Mouse (Mus musculus): Measurements from ENCODE around the gene Mymk. TPM values are rescaled to one million over a fixed set of nuclear protein-coding genes. Genes with fewer than 3 reads are reported as not detected.
A peak's percentile ranks its signal among the peaks of the same experiment; 100 is the strongest.

The Mymk gene
- polyA plus RNA-seq, 2 experiments: not detected

GRCm38 (mm10) chr2:27021103-27021502 is 50.9 kb downstream of the Mymk start:
- Histone ChIP-seq H3K27ac (no peak overlapping the region), H3K4me2 (ENCODE audit: low read depth) (no peak overlapping the region), H3K9ac (replicated peaks) (no peak overlapping the region), H3K27me3 (ENCODE audit: control insufficient read depth, insufficient read depth, low read length) (no peaks in the 10 kb centered on the region), H3K4me3 (ENCODE audit: insufficient read depth in 1 of 2, low read depth in 2 of 2, low read length in 2 of 2) (no peak overlapping the region), H3K36me3 (replicated peaks; ENCODE audit: control insufficient read depth, insufficient read depth, low read depth) (no peaks in the 10 kb centered on the region), H3K4me1 (replicated peaks; ENCODE audit: control insufficient read depth in 2 of 2, insufficient read depth in 2 of 2, low read length in 1 of 2) (no peaks in the 10 kb centered on the region), H3K9me3 (ENCODE audit: control insufficient read depth, low read length) (no peaks in the 10 kb centered on the region)
- ATAC-seq (ENCODE audit: insufficient read depth) (no peak), DNase-seq (ENCODE audit: low read depth in 3 of 3, low spot score in 3 of 3) (no peak)
- no peak for TF ChIP-seq EP300 (IDR thresholded peaks at IDR 0.05; ENCODE audit: low read depth)
- no peak for TF ChIP-seq CTCF (IDR thresholded peaks at IDR 0.05; ENCODE audit: low read depth)
- 48% methylated on average over 1 of the region's 1 CpGs for WGBS (ENCODE audit: insufficient replicate concordance)

- H3K9me3 ChIP-seq (ENCODE audit: control insufficient read depth, low read length): no peaks in the 10 kb centered on the region
- H3K36me3 ChIP-seq (replicated peaks; ENCODE audit: control insufficient read depth, insufficient read depth, low read depth): no peaks in the 10 kb centered on the region; the same call in 1 of the 2 replicates
- H3K4me3 ChIP-seq (ENCODE audit: insufficient read depth in 1 of 2, low read depth in 2 of 2, low read length in 2 of 2): no peak overlapping the region
- no peak overlapping the region for H3K9ac ChIP-seq (replicated peaks)
- 73% methylated on average over 2 of the region's 2 CpGs for WGBS (ENCODE audit: insufficient replicate concordance)
- no peak overlapping the region for H3K27ac ChIP-seq
- TF ChIP-seq EP300 (IDR thresholded peaks at IDR 0.05; ENCODE audit: low read depth) (no peak), CTCF (IDR thresholded peaks at IDR 0.05; ENCODE audit: low read depth) (no peak)
- H3K4me1 ChIP-seq (replicated peaks; ENCODE audit: control insufficient read depth in 2 of 2, insufficient read depth in 2 of 2, low read length in 1 of 2): no peaks in the 10 kb centered on the region
- no peak for ATAC-seq (ENCODE audit: insufficient read depth)
- no peak overlapping the region for H3K4me2 ChIP-seq (ENCODE audit: low read depth)
- H3K27me3 ChIP-seq (ENCODE audit: control insufficient read depth, insufficient read depth, low read length): no peaks in the 10 kb centered on the region
- DNase-seq (ENCODE audit: low read depth in 3 of 3, low spot score in 3 of 3): no peak
Measured at GRCm38 (mm10) chr2:27019530-27019929, 52.4 kb downstream of the Mymk start.

- no peak overlapping the region for H3K9ac ChIP-seq (replicated peaks)
- H3K9me3 ChIP-seq (ENCODE audit: control insufficient read depth, low read length): no peaks in the 10 kb centered on the region
- no peak overlapping the region for H3K4me3 ChIP-seq (ENCODE audit: insufficient read depth in 1 of 2, low read depth in 2 of 2, low read length in 2 of 2)
- peak in 1 of 3 experiments; percentile 36 for DNase-seq (ENCODE audit: low read depth in 3 of 3, low spot score in 3 of 3)
- no peak overlapping the region for H3K27ac ChIP-seq
- no peak for ATAC-seq (ENCODE audit: insufficient read depth)
- H3K4me1 ChIP-seq (replicated peaks; ENCODE audit: control insufficient read depth in 2 of 2, insufficient read depth in 2 of 2, low read length in 1 of 2): no peaks in the 10 kb centered on the region
- peaks cover 4% of the 10 kb centered on the region; the same call in 1 of the 2 replicates for H3K36me3 ChIP-seq (replicated peaks; ENCODE audit: control insufficient read depth, insufficient read depth, low read depth)
- no peaks in the 10 kb centered on the region for H3K27me3 ChIP-seq (ENCODE audit: control insufficient read depth, insufficient read depth, low read length)
- 35% methylated on average over 5 of the region's 5 CpGs for WGBS (ENCODE audit: insufficient replicate concordance)
- TF ChIP-seq CTCF (IDR thresholded peaks at IDR 0.05; ENCODE audit: low read depth) (peak; percentile 97), EP300 (IDR thresholded peaks at IDR 0.05; ENCODE audit: low read depth) (no peak)
- no peak overlapping the region for H3K4me2 ChIP-seq (ENCODE audit: low read depth)
Measured at GRCm38 (mm10) chr2:27017802-27018201, 54.2 kb downstream of the Mymk start.

Other genes starting within 250 kb of the Mymk start
- gene Abo, start 207.2 kb downstream of the Mymk start, polyA plus RNA-seq (2012; rRNA removed): not detected in 2 replicates
- not detected in 2 replicates for gene Abo, start 207.2 kb downstream of the Mymk start, polyA plus RNA-seq (2014; fragmentation: Nextera tagmentation; extraction: Ambion mirVana)
- 6.2 and 10.6 TPM in 2 replicates for gene Surf6, start 169.3 kb downstream of the Mymk start, polyA plus RNA-seq (2012; rRNA removed)
- 6.3 and 7.1 TPM in 2 replicates for gene Surf6, start 169.3 kb downstream of the Mymk start, polyA plus RNA-seq (2014; fragmentation: Nextera tagmentation; extraction: Ambion mirVana)
- 13.7 and 15.1 TPM in 2 replicates for gene Med22, start 161.5 kb downstream of the Mymk start, polyA plus RNA-seq (2012; rRNA removed)
- 10.4 and 11.4 TPM in 2 replicates for gene Med22, start 161.5 kb downstream of the Mymk start, polyA plus RNA-seq (2014; fragmentation: Nextera tagmentation; extraction: Ambion mirVana)
- 909 and 1,309 TPM in 2 replicates for gene Rpl7a, start 161.4 kb downstream of the Mymk start, polyA plus RNA-seq (2012; rRNA removed)
- 501 and 504 TPM in 2 replicates for gene Rpl7a, start 161.4 kb downstream of the Mymk start, polyA plus RNA-seq (2014; fragmentation: Nextera tagmentation; extraction: Ambion mirVana)
- 21.0 and 27.2 TPM in 2 replicates for gene Surf2, start 155.8 kb downstream of the Mymk start, polyA plus RNA-seq (2012; rRNA removed)
- 20.0 and 21.7 TPM in 2 replicates for gene Surf2, start 155.8 kb downstream of the Mymk start, polyA plus RNA-seq (2014; fragmentation: Nextera tagmentation; extraction: Ambion mirVana)
- gene Surf1, start 155.6 kb downstream of the Mymk start, polyA plus RNA-seq (2012; rRNA removed): 23.1 and 25.8 TPM in 2 replicates
- 31.7 and 33.9 TPM in 2 replicates for gene Surf1, start 155.6 kb downstream of the Mymk start, polyA plus RNA-seq (2014; fragmentation: Nextera tagmentation; extraction: Ambion mirVana)
- 46.5 and 53.4 TPM in 2 replicates for gene Surf4, start 138.3 kb downstream of the Mymk start, polyA plus RNA-seq (2012; rRNA removed)
- gene Surf4, start 138.3 kb downstream of the Mymk start, polyA plus RNA-seq (2014; fragmentation: Nextera tagmentation; extraction: Ambion mirVana): 80.3 and 83.1 TPM in 2 replicates
- 0.03 and 0.07 TPM in 2 replicates for gene Stkld1, start 138.1 kb downstream of the Mymk start, polyA plus RNA-seq (2012; rRNA removed)
- 0.10 TPM in 1 of 2 replicates, not detected in the other for gene Stkld1, start 138.1 kb downstream of the Mymk start, polyA plus RNA-seq (2014; fragmentation: Nextera tagmentation; extraction: Ambion mirVana)
- 14.8 and 18.6 TPM in 2 replicates for gene Rexo4, start 107.8 kb downstream of the Mymk start, polyA plus RNA-seq (2012; rRNA removed)
- 18.0 and 20.1 TPM in 2 replicates for gene Rexo4, start 107.8 kb downstream of the Mymk start, polyA plus RNA-seq (2014; fragmentation: Nextera tagmentation; extraction: Ambion mirVana)
- 1.3 and 1.8 TPM in 2 replicates for gene Adamts13, start 98.8 kb downstream of the Mymk start, polyA plus RNA-seq (2012; rRNA removed)
- 0.89 and 0.91 TPM in 2 replicates for gene Adamts13, start 98.8 kb downstream of the Mymk start, polyA plus RNA-seq (2014; fragmentation: Nextera tagmentation; extraction: Ambion mirVana)
- 11.0 and 11.8 TPM in 2 replicates for gene Cacfd1, start 62.3 kb downstream of the Mymk start, polyA plus RNA-seq (2012; rRNA removed)
- 8.8 TPM in 2 replicates for gene Cacfd1, start 62.3 kb downstream of the Mymk start, polyA plus RNA-seq (2014; fragmentation: Nextera tagmentation; extraction: Ambion mirVana)
- 0.12 and 0.17 TPM in 2 replicates for gene Slc2a6, start 44.2 kb downstream of the Mymk start, polyA plus RNA-seq (2012; rRNA removed)
- 0.20 TPM in 1 of 2 replicates, not detected in the other for gene Slc2a6, start 44.2 kb downstream of the Mymk start, polyA plus RNA-seq (2014; fragmentation: Nextera tagmentation; extraction: Ambion mirVana)
- 0.31 and 0.47 TPM in 2 replicates for gene Adamtsl2, start 7.2 kb upstream of the Mymk start, polyA plus RNA-seq (2012; rRNA removed)
- 0.25 and 0.53 TPM in 2 replicates for gene Adamtsl2, start 7.2 kb upstream of the Mymk start, polyA plus RNA-seq (2014; fragmentation: Nextera tagmentation; extraction: Ambion mirVana)
- gene Fam163b, start 70.3 kb upstream of the Mymk start, polyA plus RNA-seq (2012; rRNA removed): 0.01 and 0.04 TPM in 2 replicates
- not detected in 2 replicates for gene Fam163b, start 70.3 kb upstream of the Mymk start, polyA plus RNA-seq (2014; fragmentation: Nextera tagmentation; extraction: Ambion mirVana)
- 0.02 TPM in 1 of 2 replicates, not detected in the other for gene Dbh, start 93.1 kb upstream of the Mymk start, polyA plus RNA-seq (2012; rRNA removed)
- gene Dbh, start 93.1 kb upstream of the Mymk start, polyA plus RNA-seq (2014; fragmentation: Nextera tagmentation; extraction: Ambion mirVana): not detected in 2 replicates
- gene Sardh, start 176.2 kb upstream of the Mymk start, polyA plus RNA-seq (2012; rRNA removed): 18.1 and 21.9 TPM in 2 replicates
- 25.9 and 34.9 TPM in 2 replicates for gene Sardh, start 176.2 kb upstream of the Mymk start, polyA plus RNA-seq (2014; fragmentation: Nextera tagmentation; extraction: Ambion mirVana)